Comparison of ENCODE assay signal across 17 mouse cellular contexts in genomic region chr3:98968811-98969210, GRCm38 (mm10).
A peak's percentile ranks its signal among the peaks of the same experiment; 100 is the strongest.
DNase-seq lines count a peak whose midpoint lies in the region; ATAC-seq lines count a peak whose summit lies in the region.
"Had no signal": no experiment of that assay in that cellular context is flagged by ENCODE, and none has a peak within 500 bp of the region (broad histone marks: within the 10 kb centered on the region; RNA-seq: fewer than 3 reads in every experiment).

No protein-coding gene starts in this region.

- intact Hi-C loops in heart, postnatal 10 days (cut with DNase I): no loop called here

- no peaks in the 10 kb centered on the region for H3K36me3 ChIP-seq in hindbrain, embryonic 15.5 days
- no peaks in the 10 kb centered on the region for H3K36me3 ChIP-seq in hindbrain, embryonic 14.5 days (replicated peaks; ENCODE audit: control insufficient read depth, insufficient read depth)
- H3K36me3 ChIP-seq: forebrain, embryonic 15.5 days; intestine, embryonic 15.5 days; midbrain, embryonic 13.5 days; neural tube, embryonic 12.5 days had no signal

- H3K27ac ChIP-seq in hindbrain, embryonic 15.5 days (replicated peaks): no peak overlapping the region
- no peak overlapping the region for H3K27ac ChIP-seq in hindbrain, embryonic 14.5 days
- H3K27ac ChIP-seq: forebrain, embryonic 15.5 days; intestine, embryonic 15.5 days; midbrain, embryonic 13.5 days; neural tube, embryonic 12.5 days had no signal

- no peak overlapping the region for H3K4me3 ChIP-seq in hindbrain, embryonic 15.5 days
- H3K4me3 ChIP-seq in hindbrain, embryonic 14.5 days (replicated peaks; ENCODE audit: low read length): no peak overlapping the region
- H3K4me3 ChIP-seq: forebrain, embryonic 15.5 days; intestine, embryonic 15.5 days; midbrain, embryonic 13.5 days; neural tube, embryonic 12.5 days had no signal

- H3K9ac ChIP-seq in hindbrain, embryonic 15.5 days: no peak overlapping the region
- H3K9ac ChIP-seq in hindbrain, embryonic 14.5 days: no peak overlapping the region
- H3K9ac ChIP-seq: forebrain, embryonic 15.5 days; intestine, embryonic 15.5 days; midbrain, embryonic 13.5 days; neural tube, embryonic 12.5 days had no signal

- no peaks in the 10 kb centered on the region for H3K27me3 ChIP-seq in hindbrain, embryonic 15.5 days
- no peaks in the 10 kb centered on the region for H3K27me3 ChIP-seq in hindbrain, embryonic 14.5 days (ENCODE audit: control insufficient read depth, insufficient read depth, low read length)
- H3K27me3 ChIP-seq: forebrain, embryonic 15.5 days; intestine, embryonic 15.5 days; midbrain, embryonic 13.5 days; neural tube, embryonic 12.5 days had no signal

- H3K4me1 ChIP-seq in hindbrain, embryonic 15.5 days (replicated peaks): no peaks in the 10 kb centered on the region
- no peaks in the 10 kb centered on the region for H3K4me1 ChIP-seq in hindbrain, embryonic 14.5 days (replicated peaks; ENCODE audit: control insufficient read depth, insufficient read depth, low read length)
- H3K4me1 ChIP-seq: forebrain, embryonic 15.5 days; intestine, embryonic 15.5 days; midbrain, embryonic 13.5 days; neural tube, embryonic 12.5 days had no signal

- ATAC-seq in hindbrain, embryonic 15.5 days (ENCODE audit: low FRiP score, low read depth): peak; percentile 61; the same call in 1 of the 2 replicates
- no peak for ATAC-seq in hindbrain, embryonic 14.5 days (ENCODE audit: low FRiP score)
- no peak for ATAC-seq in cerebellum, adult (ENCODE audit: insufficient number of reproducible peaks, low FRiP score, low TSS enrichment)
- ATAC-seq: forebrain, embryonic 15.5 days; intestine, embryonic 15.5 days; midbrain, embryonic 13.5 days had no signal

- no peak for DNase-seq in hindbrain, embryonic 14.5 days (ENCODE audit: low spot score)
- peak; percentile 61 for DNase-seq in embryo, embryonic 10 days (ENCODE audit: low spot score)
- peak; percentile 68 for DNase-seq in forelimb bud, embryonic 11.5 days (ENCODE audit: low read depth, low spot score)
- DNase-seq in mesoderm, embryonic 11.5 days (ENCODE audit: low read depth, low spot score): peak; percentile 62
- no peak for DNase-seq in heart, postnatal 10 days
- DNase-seq: cerebellum, adult 11 months; cerebellum, postnatal 25 days; kidney, postnatal 25 days; left cerebral cortex, postnatal 4 days; lung, postnatal 14 days; thymus, postnatal 14 days had no signal

- no peaks in the 10 kb centered on the region for H3K9me3 ChIP-seq in hindbrain, embryonic 15.5 days
- H3K9me3 ChIP-seq in hindbrain, embryonic 14.5 days (ENCODE audit: control insufficient read depth, low read length): no peaks in the 10 kb centered on the region
- H3K9me3 ChIP-seq: forebrain, embryonic 15.5 days; intestine, embryonic 15.5 days; neural tube, embryonic 12.5 days had no signal

- WGBS in hindbrain, embryonic 15.5 days: 41% methylated on average over 4 of the region's 4 CpGs
- WGBS in hindbrain, embryonic 14.5 days: 31% methylated on average over 4 of the region's 4 CpGs

- no peak overlapping the region for H3K4me2 ChIP-seq in hindbrain, embryonic 15.5 days
- no peak overlapping the region for H3K4me2 ChIP-seq in hindbrain, embryonic 14.5 days (replicated peaks)
- H3K4me2 ChIP-seq: forebrain, embryonic 15.5 days; intestine, embryonic 15.5 days; midbrain, embryonic 13.5 days; neural tube, embryonic 12.5 days had no signal

Comparison
In these comparisons a context has a peak if more than half of its experiments do, and no peak if none do; other contexts are left out.
1. DNase-seq: peak in embryo, embryonic 10 days (single experiment), forelimb bud, embryonic 11.5 days (single experiment) and mesoderm, embryonic 11.5 days (single experiment); none in hindbrain, embryonic 14.5 days (single experiment) and heart, postnatal 10 days (0 of 2).